Mouse (Mus musculus) ES-CJ7 (cell line): Measurements from ENCODE around the gene Spag7.

ENCODE experiments used
- DNase-seq: peaks from one replicate; pipeline ENCODE4 v3.0.0; 2011; ENCODE audit warnings: low read depth, low spot score

Spag7 gene

GRCm38 (mm10) chr11:70668771-70669505, at the start of gene Spag7:
Gene Spag7, minus strand, starts transcription at chr11:70669416.
- DNase-seq = peak; percentile 100

DNA sequence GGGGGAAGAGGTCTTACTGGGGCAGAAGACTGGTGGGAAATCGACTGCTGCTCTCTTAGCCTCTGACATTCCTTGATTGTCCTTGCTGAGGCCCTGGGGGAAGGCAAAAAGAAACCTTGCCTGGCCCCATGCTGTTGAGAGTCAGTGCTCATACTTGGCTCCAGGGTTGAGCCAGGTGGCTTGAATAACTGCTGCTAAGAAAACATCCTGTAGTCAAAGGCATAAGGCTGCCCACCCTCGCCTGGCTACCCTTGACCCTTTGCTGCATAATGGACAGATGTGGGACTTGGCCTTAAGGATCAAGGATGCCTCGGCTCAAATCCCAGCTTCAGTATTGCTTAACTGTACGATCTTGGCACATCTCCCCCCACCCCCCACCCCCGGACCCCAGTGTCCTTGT, 49.3 kb upstream of the Spag7 start:
- no peak for DNase-seq

DNA sequence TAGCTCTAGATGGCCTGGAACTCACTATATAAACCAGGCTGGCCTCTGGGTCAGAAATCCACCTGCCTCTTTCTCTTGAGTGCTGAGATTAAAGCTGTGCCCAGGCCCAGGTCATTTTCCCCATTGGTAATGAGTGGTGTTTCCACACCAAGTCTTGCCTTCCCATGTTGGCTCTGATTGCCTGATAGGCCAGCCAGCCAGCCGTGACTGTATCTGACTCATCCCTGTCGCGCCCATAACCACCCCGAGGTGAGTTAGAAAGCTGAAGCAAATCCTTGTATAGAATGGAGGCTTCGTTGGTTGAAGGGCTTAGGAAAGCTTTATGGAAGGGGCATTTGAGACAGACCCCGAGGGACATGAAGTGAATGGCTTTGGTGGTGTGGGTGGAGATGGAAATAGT, 46.6 kb upstream of the Spag7 start:
- DNase-seq = no peak

DNA sequence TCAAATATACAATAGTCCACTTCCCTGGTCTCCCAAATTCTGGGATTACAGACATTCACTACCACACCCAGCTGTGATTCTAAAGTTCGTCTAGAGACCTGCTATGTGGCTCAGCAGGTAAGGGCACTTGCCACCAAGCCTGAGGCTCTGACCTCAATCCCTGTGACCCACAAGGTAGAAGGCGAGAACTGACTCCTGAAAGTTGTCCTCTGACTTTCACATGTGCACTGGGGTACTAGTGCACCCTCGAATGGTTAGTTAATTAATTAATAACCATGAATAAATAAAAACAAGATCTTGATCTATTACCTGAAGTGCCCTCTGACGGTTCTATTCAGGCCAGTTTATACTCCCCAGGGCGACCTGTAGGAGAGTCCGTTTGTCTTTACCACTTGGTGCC, 44.0 kb upstream of the Spag7 start:
- DNase-seq = no peak

- no peak for DNase-seq
Observed at GRCm38 (mm10) chr11:70711026-70711425, 41.8 kb upstream of the Spag7 start.

DNA sequence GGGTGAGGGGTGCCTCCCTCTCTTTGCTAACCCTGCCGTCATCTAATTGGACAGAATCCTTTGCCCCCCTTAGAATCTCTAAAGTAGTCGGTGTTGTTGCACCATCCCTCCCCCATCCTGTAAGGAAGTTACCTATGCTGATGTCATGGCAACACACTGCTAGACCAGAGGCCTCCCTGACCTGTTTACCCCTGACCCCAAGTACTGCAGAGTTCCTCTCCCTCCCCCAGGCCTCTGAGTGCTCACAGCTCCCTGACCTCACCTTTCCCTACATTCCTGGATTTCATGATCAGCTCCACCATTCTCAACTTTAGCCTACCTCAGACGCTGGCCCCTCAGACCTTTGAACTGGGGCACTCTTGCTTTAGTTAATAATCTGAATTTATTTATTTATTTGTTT, 36.9 kb upstream of the Spag7 start:
- DNase-seq = no peak

- no peak for DNase-seq
Observed at GRCm38 (mm10) chr11:70702781-70703180, 33.6 kb upstream of the Spag7 start.

GRCm38 (mm10) chr11:70701984-70702733, 32.9 kb upstream of the Spag7 start:
- no peak for DNase-seq

GRCm38 (mm10) chr11:70701221-70701955, 32.2 kb upstream of the Spag7 start:
- no peak for DNase-seq

DNA sequence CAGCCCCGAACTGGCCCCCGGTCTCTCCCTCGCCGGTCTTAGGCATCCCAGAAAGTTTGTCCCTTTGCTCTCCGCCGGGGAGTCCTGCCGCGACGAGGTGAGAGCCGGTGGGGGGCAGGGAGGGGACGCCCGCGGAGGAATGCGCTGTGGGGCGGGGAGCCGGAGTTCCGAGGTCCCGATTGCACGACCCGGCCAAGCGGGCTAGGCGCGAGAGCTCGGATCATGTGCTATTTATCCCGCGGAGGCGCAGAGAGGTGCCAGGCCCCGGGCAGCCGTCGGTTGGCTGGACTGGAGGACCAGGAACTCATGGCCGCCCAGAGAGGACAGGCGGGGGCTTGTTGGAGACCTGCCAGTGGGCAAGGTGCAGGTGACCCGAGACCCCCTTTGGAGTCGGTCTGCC, 31.4 kb upstream of the Spag7 start:
- DNase-seq = peak; percentile 40

DNA sequence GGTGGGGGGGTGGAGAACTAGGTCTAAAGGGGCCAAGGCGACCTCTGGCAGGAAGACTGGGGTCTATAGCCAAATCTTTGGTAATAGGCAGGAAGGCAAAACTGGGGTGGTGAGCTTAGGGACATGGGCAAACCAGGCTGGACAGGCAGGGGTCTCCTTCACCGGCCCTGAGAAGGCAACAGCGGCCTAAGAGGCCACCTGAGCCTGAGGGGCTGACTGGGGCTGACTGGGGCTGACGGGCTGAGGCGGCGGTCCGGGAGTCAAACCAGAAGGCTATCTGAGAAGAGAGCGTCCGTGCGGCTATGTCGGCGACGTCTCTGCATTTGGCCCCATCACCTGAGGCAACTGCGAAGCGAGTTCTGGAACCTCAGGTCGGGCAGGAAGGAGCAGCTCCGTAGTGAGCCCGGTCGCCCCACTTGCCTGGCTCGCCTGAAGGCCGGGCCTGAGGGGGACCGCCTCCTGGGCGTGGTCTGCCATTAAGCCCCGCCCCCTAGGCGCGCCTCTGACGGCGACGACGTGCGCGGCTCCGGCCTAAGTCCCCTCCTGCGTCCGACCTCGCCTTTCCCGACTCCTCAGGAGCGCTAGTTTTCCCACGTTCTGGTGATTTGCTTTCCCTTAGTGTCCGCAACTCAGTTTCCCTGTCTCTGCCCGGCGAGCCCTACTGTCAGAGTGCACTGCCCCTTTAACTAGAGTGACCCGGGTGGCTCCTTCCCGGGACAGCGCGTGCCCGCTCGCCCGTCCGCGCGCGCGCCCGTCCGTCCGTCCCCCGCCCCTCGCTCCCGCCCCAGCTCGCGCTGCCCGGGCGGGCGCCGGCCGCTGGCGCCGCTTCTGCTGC, 30.7 kb upstream of the Spag7 start, which contains the start of the genes Inca1 and Kif1c:
TSS of gene Inca1 (minus strand) at position 434 of the 835 bp plus-strand sequence.
TSS of gene Kif1c (plus strand) at position 827 of the 835 bp plus-strand sequence.
- peak; percentile 95 for DNase-seq

GRCm38 (mm10) chr11:70699051-70699450, 29.8 kb upstream of the Spag7 start:
- no peak for DNase-seq

DNA sequence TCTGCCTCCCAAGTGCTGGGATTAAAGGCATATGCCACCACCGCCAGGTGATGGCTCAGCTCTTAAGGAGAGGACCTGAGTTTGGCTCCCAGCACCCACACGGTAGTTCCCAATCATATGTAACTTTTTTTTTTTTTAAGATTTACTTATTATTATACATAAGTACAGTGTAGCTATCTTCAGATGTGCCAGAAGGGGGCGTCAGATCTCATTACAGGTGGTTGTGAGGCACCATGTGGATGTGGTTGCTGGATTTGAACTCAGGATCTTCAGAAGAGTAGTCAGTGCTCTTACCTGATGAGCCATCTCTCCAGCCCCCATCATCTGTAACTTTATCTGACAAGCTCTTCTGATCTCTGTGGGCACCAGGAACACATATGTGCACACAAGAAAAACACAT, 28.2 kb upstream of the Spag7 start:
- no peak for DNase-seq

DNA sequence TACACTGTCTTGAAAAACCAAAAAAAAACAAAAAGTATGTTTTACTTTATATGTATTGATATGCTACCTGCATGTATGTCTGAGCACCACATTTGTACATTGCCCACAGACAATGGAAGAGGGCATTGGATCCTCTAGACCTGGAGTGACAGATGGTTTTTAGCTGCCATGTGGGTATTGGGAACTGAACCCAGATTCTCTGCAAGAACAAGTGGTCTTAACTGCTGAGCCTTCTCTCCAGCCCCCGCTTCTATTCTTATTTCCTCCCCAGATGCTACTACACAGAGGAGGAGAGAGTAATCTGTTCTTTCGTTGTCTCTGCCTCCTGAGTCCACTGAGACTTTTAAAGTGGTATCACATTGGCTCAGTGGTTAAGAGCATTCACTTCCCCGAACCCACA, 24.3 kb upstream of the Spag7 start:
- no peak for DNase-seq

GRCm38 (mm10) chr11:70689578-70689977, 20.4 kb upstream of the Spag7 start:
- DNase-seq = no peak

- no peak for DNase-seq
Observed at GRCm38 (mm10) chr11:70688372-70688771, 19.2 kb upstream of the Spag7 start.

DNA sequence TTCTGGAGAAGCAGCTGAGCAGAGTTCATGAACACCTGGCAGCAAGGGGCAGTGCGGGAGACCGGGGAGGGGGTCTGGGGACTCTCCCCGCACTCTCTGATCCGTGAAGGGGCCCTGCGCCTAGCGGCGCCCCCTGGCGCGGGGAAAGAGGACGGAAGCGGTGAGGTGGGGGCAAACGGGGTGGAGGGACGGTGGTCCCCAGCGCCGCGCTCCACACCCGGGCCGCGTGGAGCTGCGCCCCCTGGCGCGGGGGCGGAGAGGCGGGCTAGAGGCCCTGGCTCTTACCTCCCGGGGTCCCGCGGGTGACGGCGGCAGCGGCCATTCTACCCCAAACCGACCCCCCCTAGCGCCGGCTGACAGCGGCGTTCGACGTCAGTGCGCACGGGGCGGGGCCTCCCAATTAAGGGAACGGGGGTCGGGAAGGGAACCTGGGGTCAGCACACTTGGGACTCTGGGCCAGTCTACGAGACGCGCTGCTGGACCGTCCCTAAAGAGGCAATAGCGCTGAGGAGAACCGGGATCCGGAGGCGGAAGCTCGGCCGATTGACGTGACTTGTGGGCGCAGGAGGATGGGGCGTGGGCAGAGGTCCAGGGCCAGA, 18.5 kb upstream of the Spag7 start, which contains the start of gene Camta2:
TSS of gene Camta2 (minus strand) at position 505 of the 599 bp plus-strand sequence.
- peak; percentile 68 for DNase-seq

GRCm38 (mm10) chr11:70686901-70687566, 17.8 kb upstream of the Spag7 start:
- DNase-seq = peak; percentile 60

DNA sequence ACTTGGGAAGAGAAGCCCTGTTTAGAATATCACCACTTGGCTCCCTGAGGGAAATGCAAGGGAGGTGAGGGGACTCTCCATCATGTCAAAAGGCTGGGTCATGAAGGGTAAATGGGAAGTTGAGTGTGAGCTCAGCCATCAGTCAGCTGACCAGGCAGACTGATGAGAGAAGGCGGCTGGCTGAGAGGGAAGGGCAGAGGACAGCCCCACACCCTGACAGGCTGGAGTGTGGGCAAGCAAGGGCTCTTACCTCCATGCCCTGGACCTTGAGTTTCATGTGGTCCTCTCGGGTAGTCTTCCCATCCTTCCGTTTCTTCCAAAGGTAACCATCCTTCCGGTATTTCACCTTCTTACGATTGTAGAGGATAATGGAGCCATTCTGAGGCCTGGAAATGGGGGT, 14.4 kb upstream of the Spag7 start:
- DNase-seq = no peak

DNA sequence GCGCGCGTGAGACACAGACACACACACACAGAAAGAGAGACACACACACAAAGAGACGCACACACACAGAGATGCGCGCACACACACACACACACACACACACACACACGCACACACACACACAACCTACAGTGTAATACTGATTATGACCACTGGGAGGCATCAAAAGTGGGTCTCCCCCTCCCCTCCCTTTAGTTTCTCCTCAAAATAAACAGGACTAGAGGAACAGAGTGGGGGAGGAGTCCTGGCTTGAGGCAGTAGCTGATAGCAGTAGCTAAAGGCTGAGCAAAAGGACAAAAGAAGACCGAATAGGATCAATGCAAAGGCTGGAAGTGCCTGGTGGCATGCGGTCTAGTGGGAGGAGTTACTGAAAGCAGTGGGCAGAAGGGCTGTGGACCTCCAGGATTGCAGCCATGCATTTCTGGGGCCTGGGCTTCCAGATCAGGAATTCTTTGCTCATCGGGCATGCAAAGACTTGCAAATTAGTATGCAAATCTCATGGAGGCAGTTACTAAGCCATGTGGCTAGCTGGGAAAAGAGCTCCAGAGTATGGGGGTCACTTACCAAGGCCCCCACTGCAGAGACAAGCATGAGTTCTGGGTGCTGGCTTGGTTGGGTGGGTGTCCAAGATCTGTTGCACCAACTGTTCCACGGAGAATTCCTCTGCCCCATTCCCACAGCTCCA, 12.8 kb upstream of the Spag7 start:
- DNase-seq = peak; percentile 93
